Mouse (Mus musculus) liver, embryonic 12.5 days (tissue): Measurements from ENCODE around the gene Gm49378. TPM values are rescaled to one million over a fixed set of nuclear protein-coding genes. Genes with fewer than 3 reads are reported as not detected.
A peak's percentile ranks its signal among the peaks of the same experiment; 100 is the strongest.

Experiments
- ATAC-seq: fragments of 200-750 bp; cut with Nextera tagmentation; 2 replicates; pipeline ENCODE4 v1.8.0; 2017; ENCODE audit warnings: moderate number of reproducible peaks, mild to moderate bottlenecking, moderate library complexity
- H3K27ac ChIP-seq: fragments of 300-500 bp; sonication (generic); 2 replicates; pipeline ENCODE4 v1.5.1; 2016; ENCODE audit warnings: mild to moderate bottlenecking
- H3K27me3 ChIP-seq: fragments of 300-500 bp; sonication (generic); replicated peaks from 2 replicates; pipeline ENCODE4 v1.6.1; 2016; ENCODE audit warnings: mild to moderate bottlenecking, moderate library complexity
- H3K36me3 ChIP-seq: fragments of 300-500 bp; sonication (generic); 2 replicates; pipeline ENCODE4 v1.6.1; 2016; ENCODE audit warnings: mild to moderate bottlenecking, moderate library complexity
- H3K4me1 ChIP-seq: fragments of 300-500 bp; sonication (generic); 2 replicates; pipeline ENCODE4 v1.6.1; 2016
- H3K4me2 ChIP-seq: fragments of 300-500 bp; sonication (generic); 2 replicates; pipeline ENCODE4 v1.6.1; 2016; ENCODE audit warnings: mild to moderate bottlenecking, moderate library complexity
- H3K4me3 ChIP-seq: fragments of 300-500 bp; sonication (generic); 2 replicates; pipeline ENCODE4 v1.5.1; 2016; ENCODE audit warnings: mild to moderate bottlenecking, moderate library complexity
- H3K9ac ChIP-seq: fragments of 300-500 bp; sonication (generic); 2 replicates; pipeline ENCODE4 v1.6.1; 2016; ENCODE audit warnings: mild to moderate bottlenecking, moderate library complexity
- H3K9me3 ChIP-seq: fragments of 300-500 bp; sonication (generic); replicated peaks from 2 replicates; pipeline ENCODE4 v1.6.1; 2016; ENCODE audit warnings: mild to moderate bottlenecking, moderate library complexity
- WGBS: fragments of 180-500 bp; shearing (Covaris S2); methylation state at CpG from one replicate; pipeline ENCODE4 v1.1.7; 2016; ENCODE audit not compliant: insufficient replicate concordance; 5-methylcytosine and 5-hydroxymethylcytosine counted together
- polyA plus RNA-seq: library from polyadenylated mRNA; unstranded; fragments of >200 nt; fragmentation: Nextera tagmentation; extraction: Ambion mirVana; gene quantifications from 2 replicates; pipeline ENCODE4 v1.2.1, GENCODE M21; 2016

The Gm49378 gene
- polyA plus RNA-seq = 1.8 and 2.8 TPM in 2 replicates

- WGBS = 89% methylated on average over 9 of the region's 9 CpGs
- Histone ChIP-seq H3K4me1 (peaks cover 43% of the 10 kb centered on the region), H3K9ac (no peak within 1 kb of the TSS), H3K27ac (no peak within 1 kb of the TSS), H3K4me2 (no peak within 1 kb of the TSS), H3K4me3 (no peak within 1 kb of the TSS), H3K9me3 (no peaks in the 10 kb centered on the region), H3K36me3 (peaks cover 77% of the 10 kb centered on the region), H3K27me3 (no peaks in the 10 kb centered on the region)
- no peak for ATAC-seq
Observed at GRCm38 (mm10) chr14:55637795-55638194, at the start of gene Gm49378. Gene Gm49378 (minus strand): TSS chr14:55637895.

- Histone ChIP-seq H3K27me3 (0 out of 2 replicates have a peak, but pooled peaks cover 3% of the 10 kb centered on the region), H3K4me3 (peak overlapping the region; percentile 78), H3K36me3 (peaks cover 35% of the 10 kb centered on the region), H3K4me2 (peak overlapping the region; percentile 80), H3K9me3 (no peaks in the 10 kb centered on the region), H3K4me1 (peaks cover 21% of the 10 kb centered on the region), H3K27ac (peak overlapping the region; percentile 88), H3K9ac (peak overlapping the region; percentile 82)
- 15% methylated on average over 3 of the region's 3 CpGs for WGBS
- peak; percentile 17 for ATAC-seq
Observed at GRCm38 (mm10) chr14:55682118-55682493, 44.4 kb upstream of the Gm49378 start.

GRCm38 (mm10) chr14:55681160-55682117 lies 43.7 kb upstream of the Gm49378 start, which contains the start of gene Tinf2:
Gene Tinf2 (minus strand): TSS chr14:55681820.
- peak; percentile 94 for ATAC-seq
- Histone ChIP-seq H3K9ac (peak within 1 kb of the TSS; percentile 82), H3K27me3 (0 out of 2 replicates have a peak, but pooled peaks cover 2% of the 10 kb centered on the region), H3K36me3 (peaks cover 41% of the 10 kb centered on the region), H3K9me3 (no peaks in the 10 kb centered on the region), H3K27ac (peak within 1 kb of the TSS; percentile 88), H3K4me2 (peak within 1 kb of the TSS; percentile 80), H3K4me3 (peak within 1 kb of the TSS; percentile 78), H3K4me1 (peaks cover 21% of the 10 kb centered on the region)
- under 1% methylated on average over 66 of the region's 66 CpGs for WGBS

- Histone ChIP-seq H3K4me2 (no peak overlapping the region), H3K27me3 (no peaks in the 10 kb centered on the region), H3K9me3 (no peaks in the 10 kb centered on the region), H3K36me3 (peaks cover 60% of the 10 kb centered on the region), H3K4me1 (peaks cover 32% of the 10 kb centered on the region), H3K27ac (no peak overlapping the region), H3K4me3 (no peak overlapping the region), H3K9ac (no peak overlapping the region)
- ATAC-seq = no peak
- 70% methylated on average over 4 of the region's 4 CpGs for WGBS
Observed at GRCm38 (mm10) chr14:55677615-55678014, 39.9 kb upstream of the Gm49378 start.

DNA sequence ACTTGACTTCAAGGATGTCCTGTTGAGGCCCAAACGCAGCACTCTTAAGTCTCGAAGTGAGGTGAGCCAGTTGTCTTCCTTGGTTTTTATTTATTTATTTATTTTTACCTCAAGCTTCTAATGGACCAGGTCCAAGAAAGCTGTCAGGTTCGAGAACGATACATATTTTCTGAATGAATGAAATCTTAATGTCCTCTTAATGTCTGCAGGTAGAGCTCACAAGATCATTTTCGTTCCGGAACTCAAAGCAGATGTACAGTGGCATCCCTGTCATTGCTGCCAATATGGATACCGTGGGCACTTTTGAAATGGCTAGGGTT lies 35.0 kb upstream of the Gm49378 start:
- H3K9me3 ChIP-seq = no peaks in the 10 kb centered on the region
- H3K27me3 ChIP-seq = no peaks in the 10 kb centered on the region
- H3K36me3 ChIP-seq = peaks cover 45% of the 10 kb centered on the region
- H3K4me1 ChIP-seq = peaks cover 38% of the 10 kb centered on the region
- H3K4me2 ChIP-seq = peak overlapping the region; percentile 83
- WGBS = 57% methylated on average over 7 of the region's 7 CpGs
- H3K9ac ChIP-seq = peak overlapping the region; percentile 85
- peak overlapping the region; percentile 90 for H3K27ac ChIP-seq
- peak overlapping the region; percentile 85 for H3K4me3 ChIP-seq
- ATAC-seq = no peak

GRCm38 (mm10) chr14:55671833-55672740 lies 34.4 kb upstream of the Gm49378 start, which contains the start of the genes Gmpr2 and Nedd8:
Gene Gmpr2 (plus strand): TSS chr14:55671941.
Gene Nedd8 (minus strand): TSS chr14:55672124.
- H3K27me3 ChIP-seq = no peaks in the 10 kb centered on the region
- peaks cover 39% of the 10 kb centered on the region for H3K36me3 ChIP-seq
- peak; percentile 98 for ATAC-seq
- under 1% methylated on average over 38 of the region's 38 CpGs for WGBS
- H3K4me3 ChIP-seq = peak within 1 kb of the TSS; percentile 85
- H3K27ac ChIP-seq = peak within 1 kb of the TSS; percentile 90
- H3K9ac ChIP-seq = peak within 1 kb of the TSS; percentile 85
- peak within 1 kb of the TSS; percentile 83 for H3K4me2 ChIP-seq
- H3K9me3 ChIP-seq = no peaks in the 10 kb centered on the region
- H3K4me1 ChIP-seq = peaks cover 38% of the 10 kb centered on the region

DNA sequence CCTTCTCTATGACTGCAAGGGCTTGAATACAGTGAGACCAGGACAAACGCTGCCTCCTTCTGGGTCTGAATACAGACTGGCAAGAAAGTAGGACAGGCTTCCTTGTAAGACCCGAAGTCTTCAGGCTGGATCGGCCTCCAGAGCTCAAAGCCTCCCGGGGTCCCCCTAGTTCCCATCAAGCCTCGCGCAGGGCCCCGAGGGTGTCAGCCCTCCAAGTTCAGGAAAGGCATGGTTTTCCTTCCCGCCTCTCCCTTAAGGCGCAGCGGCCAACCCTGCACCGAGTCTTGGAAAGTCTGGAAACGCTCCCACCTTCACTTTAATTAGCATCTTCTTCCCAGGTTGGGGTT lies 33.8 kb upstream of the Gm49378 start:
- Histone ChIP-seq H3K4me3 (peak overlapping the region; percentile 85), H3K9me3 (no peaks in the 10 kb centered on the region), H3K4me1 (peaks cover 38% of the 10 kb centered on the region), H3K9ac (peak overlapping the region; percentile 85), H3K36me3 (peaks cover 37% of the 10 kb centered on the region), H3K4me2 (peak overlapping the region; percentile 83), H3K27ac (peak overlapping the region; percentile 90), H3K27me3 (no peaks in the 10 kb centered on the region)
- WGBS = 1% methylated on average over 12 of the region's 12 CpGs
- peak; percentile 19 for ATAC-seq

DNA sequence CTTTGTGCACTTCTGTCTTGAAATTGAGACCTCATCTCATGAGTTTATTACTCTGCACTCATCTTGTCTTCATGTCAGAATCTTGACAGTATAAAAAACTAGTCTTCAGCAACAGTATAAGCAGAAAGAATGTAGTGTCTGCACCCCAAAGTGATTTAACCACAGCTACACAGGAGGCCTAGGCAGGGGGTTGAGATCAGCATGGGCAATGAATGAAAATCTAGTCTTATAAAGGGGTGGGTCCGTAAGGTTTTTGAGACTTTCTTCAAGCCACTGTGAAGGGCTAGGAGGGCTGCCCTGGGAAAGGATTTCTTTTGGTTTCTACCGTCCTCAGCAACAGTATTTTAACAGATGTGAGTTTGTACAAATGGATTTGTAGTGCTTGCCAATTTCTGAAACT lies 22.9 kb upstream of the Gm49378 start:
- Histone ChIP-seq H3K9me3 (no peaks in the 10 kb centered on the region), H3K4me3 (peak overlapping the region; percentile 69), H3K9ac (peak overlapping the region; percentile 75; the same call in 1 of the 2 replicates), H3K36me3 (peaks cover 45% of the 10 kb centered on the region), H3K4me1 (peaks cover 23% of the 10 kb centered on the region), H3K27me3 (no peaks in the 10 kb centered on the region), H3K27ac (peak overlapping the region; percentile 70; the same call in 1 of the 2 replicates), H3K4me2 (peak overlapping the region; percentile 68)
- no peak for ATAC-seq
- WGBS = 52% methylated on average over 2 of the region's 2 CpGs

GRCm38 (mm10) chr14:55659960-55660573 lies 22.4 kb upstream of the Gm49378 start, which contains the start of gene Mdp1:
Gene Mdp1 (minus strand): TSS chr14:55660508.
- H3K27ac ChIP-seq = peak within 1 kb of the TSS; percentile 70
- ATAC-seq = peak; percentile 94
- H3K9ac ChIP-seq = peak within 1 kb of the TSS; percentile 75
- WGBS = under 1% methylated on average over 39 of the region's 39 CpGs
- peaks cover 23% of the 10 kb centered on the region for H3K4me1 ChIP-seq
- H3K36me3 ChIP-seq = peaks cover 43% of the 10 kb centered on the region
- H3K27me3 ChIP-seq = no peaks in the 10 kb centered on the region
- H3K9me3 ChIP-seq = no peaks in the 10 kb centered on the region
- H3K4me2 ChIP-seq = peak within 1 kb of the TSS; percentile 68
- peak within 1 kb of the TSS; percentile 69 for H3K4me3 ChIP-seq

DNA sequence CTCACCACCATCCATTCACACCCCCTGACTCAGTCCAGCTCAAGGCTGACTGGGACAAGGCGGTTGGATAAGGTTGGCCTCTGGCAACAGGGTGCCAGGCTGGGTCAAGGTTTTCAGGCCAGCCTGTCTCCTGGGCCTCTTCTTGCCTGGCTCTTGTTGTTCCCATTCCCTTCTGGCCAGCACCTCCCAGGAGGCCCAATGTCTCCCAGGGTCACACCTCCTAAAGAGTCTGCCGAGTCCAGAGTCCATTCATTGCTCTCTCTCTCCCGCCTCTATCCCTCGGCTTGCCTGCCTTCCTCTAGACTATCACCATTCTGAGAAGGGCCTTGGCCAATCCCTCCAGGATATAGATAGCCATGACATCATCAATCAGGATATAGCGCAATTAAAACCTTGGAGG lies 20.3 kb upstream of the Gm49378 start:
- Histone ChIP-seq H3K27me3 (no peaks in the 10 kb centered on the region), H3K9me3 (no peaks in the 10 kb centered on the region), H3K4me2 (no peak overlapping the region), H3K4me3 (no peak overlapping the region), H3K36me3 (peaks cover 33% of the 10 kb centered on the region), H3K9ac (no peak overlapping the region), H3K27ac (no peak overlapping the region), H3K4me1 (peaks cover 23% of the 10 kb centered on the region)
- 88% methylated on average over 5 of the region's 5 CpGs for WGBS
- ATAC-seq = no peak

GRCm38 (mm10) chr14:55656935-55657334 lies 19.2 kb upstream of the Gm49378 start:
- Histone ChIP-seq H3K4me1 (peaks cover 23% of the 10 kb centered on the region), H3K9me3 (no peaks in the 10 kb centered on the region), H3K9ac (no peak overlapping the region), H3K4me2 (no peak overlapping the region), H3K27ac (no peak overlapping the region), H3K36me3 (peaks cover 24% of the 10 kb centered on the region), H3K27me3 (no peaks in the 10 kb centered on the region; the same call in 1 of the 2 replicates), H3K4me3 (no peak overlapping the region)
- 72% methylated on average over 3 of the region's 3 CpGs for WGBS
- ATAC-seq = no peak
